Mouse (Mus musculus): Measurements from ENCODE around the gene Zcchc24.

- TF ChIP-seq CTCF (IDR thresholded peaks at IDR 0.05) (no peak), EP300 (IDR thresholded peaks at IDR 0.05) (no peak)
These were observed 82.5 kb downstream of the Zcchc24 start for GRCm38 (mm10) chr14:25686216-25686945.

Measured in lung, postnatal 0 days (tissue).